Mouse (Mus musculus): ENCODE results near the gene Ttc28. TPM values are rescaled to one million over a fixed set of nuclear protein-coding genes. Genes with fewer than 3 reads are reported as not detected.

Gene Ttc28
- total and polyA plus RNA-seq, 3 experiments: 0.21 to 0.89 (median 0.28) TPM

- no peak overlapping the region for H3K27ac ChIP-seq (ENCODE audit: insufficient read depth, low read depth)
- H3K27me3 ChIP-seq (replicated peaks): no peaks in the 10 kb centered on the region
- TF ChIP-seq MAX (IDR thresholded peaks at IDR 0.05; ENCODE audit: low read length): no peak
- TF ChIP-seq CTCF (conservative IDR thresholded peaks at IDR 0.05 in 1 of 2, IDR thresholded peaks at IDR 0.05 in 1 of 2; ENCODE audit: low read depth in 2 of 2, low read length in 2 of 2): peak in 1 of 2 experiments; percentile 23; a peak in 2 of 4 replicates
- TF ChIP-seq SMC3 (IDR thresholded peaks at IDR 0.05; ENCODE audit: low read depth, low read length): no peak; the same call in 1 of the 2 replicates
- TF ChIP-seq POLR2A (IDR thresholded peaks at IDR 0.05; ENCODE audit: low read depth, low read length): no peak
- no peak for TF ChIP-seq CHD1 (IDR thresholded peaks at IDR 0.05; ENCODE audit: low read depth, low read length)
- no peak for TF ChIP-seq HCFC1 (IDR thresholded peaks at IDR 0.05; ENCODE audit: low read depth, low read length)
- no peaks in the 10 kb centered on the region for H3K36me3 ChIP-seq (replicated peaks in 1 of 2; ENCODE audit: control insufficient read depth in 1 of 2, insufficient read depth in 1 of 2, low read length in 1 of 2)
- no peak for DNase-seq (ENCODE audit: extremely low read depth)
- peaks cover 6 to 18% of the 10 kb centered on the region in 2 experiments; a peak in 3 of 4 replicates for H3K4me1 ChIP-seq (ENCODE audit: control insufficient read depth in 1 of 2, insufficient read depth in 2 of 2)
- H3K79me2 ChIP-seq (replicated peaks; ENCODE audit: control insufficient read depth, extremely low read depth, insufficient read depth, poor library complexity, severe bottlenecking): no peaks in the 10 kb centered on the region
- no peak overlapping the region for H3K4me3 ChIP-seq (replicated peaks in 1 of 3; ENCODE audit: low read depth in 2 of 3, low read length in 2 of 3, poor library complexity in 1 of 3)
- in situ Hi-C loops (cut with MboI; ENCODE audit: low pct_ligation_motif_present, low pct_unique_long_range_greater_than_20kb, low sequenced_read_pairs): no loop called here
- H3K9me3 ChIP-seq (replicated peaks; ENCODE audit: low read length): no peaks in the 10 kb centered on the region
- dilution Hi-C loops (cut with MboI; ENCODE audit: extremely low pct_ligation_motif_present, extremely low pct_unique_long_range_greater_than_20kb, low sequenced_read_pairs): no loop called here
- no peak overlapping the region for H3K4me2 ChIP-seq (ENCODE audit: insufficient read depth, low read depth, poor library complexity, severe bottlenecking)
- no peak overlapping the region for H3K9ac ChIP-seq (ENCODE audit: insufficient read depth, low read depth)
Observed at GRCm38 (mm10) chr5:111186600-111186999, 307.0 kb downstream of the Ttc28 start.

GRCm38 (mm10) chr5:111191972-111192371 is 312.4 kb downstream of the Ttc28 start:
- Histone ChIP-seq H3K79me2 (replicated peaks; ENCODE audit: control insufficient read depth, extremely low read depth, insufficient read depth, poor library complexity, severe bottlenecking) (no peaks in the 10 kb centered on the region), H3K9me3 (replicated peaks; ENCODE audit: low read length) (no peaks in the 10 kb centered on the region), H3K4me1 (ENCODE audit: control insufficient read depth in 1 of 2, insufficient read depth in 2 of 2) (peaks cover 6 to 47% of the 10 kb centered on the region in 2 experiments; a peak in 3 of 4 replicates), H3K4me3 (replicated peaks in 1 of 3; ENCODE audit: low read depth in 2 of 3, low read length in 2 of 3, poor library complexity in 1 of 3) (no peak overlapping the region), H3K9ac (ENCODE audit: insufficient read depth, low read depth) (no peak overlapping the region), H3K4me2 (ENCODE audit: insufficient read depth, low read depth, poor library complexity, severe bottlenecking) (no peak overlapping the region), H3K27me3 (replicated peaks) (peaks cover 13% of the 10 kb centered on the region), H3K36me3 (replicated peaks in 1 of 2; ENCODE audit: control insufficient read depth in 1 of 2, insufficient read depth in 1 of 2, low read length in 1 of 2) (no peaks in the 10 kb centered on the region), H3K27ac (ENCODE audit: insufficient read depth, low read depth) (no peak overlapping the region)
- no peak for DNase-seq (ENCODE audit: extremely low read depth)
- no peak for TF ChIP-seq IRF4 (IDR thresholded peaks at IDR 0.05; ENCODE audit: low read depth, low read length)
- no peak for TF ChIP-seq USF1 (IDR thresholded peaks at IDR 0.05; ENCODE audit: low read depth, low read length)
- TF ChIP-seq SMC3 (IDR thresholded peaks at IDR 0.05; ENCODE audit: low read depth, low read length): no peak
- no peak for TF ChIP-seq TCF12 (IDR thresholded peaks at IDR 0.05; ENCODE audit: low read depth, low read length)
- TF ChIP-seq MAX (IDR thresholded peaks at IDR 0.05; ENCODE audit: low read length): no peak
- TF ChIP-seq ETS1 (conservative IDR thresholded peaks at IDR 0.05; ENCODE audit: low read depth, low read length): no peak
- no peak for TF ChIP-seq POLR2AphosphoS2 (IDR thresholded peaks at IDR 0.05; ENCODE audit: low read depth, low read length)
- no peak for TF ChIP-seq MAZ (IDR thresholded peaks at IDR 0.05; ENCODE audit: low read depth, low read length)
- no peak for TF ChIP-seq MAFK (IDR thresholded peaks at IDR 0.05; ENCODE audit: insufficient replicate concordance, low read length)
- TF ChIP-seq MXI1 (IDR thresholded peaks at IDR 0.05; ENCODE audit: low read depth, low read length): no peak
- TF ChIP-seq USF2 (conservative IDR thresholded peaks at IDR 0.05; ENCODE audit: low read depth, low read length): no peak
- TF ChIP-seq MEF2A (IDR thresholded peaks at IDR 0.05; ENCODE audit: borderline replicate concordance, low read depth, low read length): no peak
- no peak for TF ChIP-seq NELFE (IDR thresholded peaks at IDR 0.05; ENCODE audit: low read depth, low read length)
- TF ChIP-seq CHD2 (IDR thresholded peaks at IDR 0.05; ENCODE audit: low read length): no peak
- no peak for TF ChIP-seq TBP (conservative IDR thresholded peaks at IDR 0.05; ENCODE audit: low read depth, low read length)
- no peak for TF ChIP-seq HCFC1 (IDR thresholded peaks at IDR 0.05; ENCODE audit: low read depth, low read length)
- no peak for TF ChIP-seq MYC (IDR thresholded peaks at IDR 0.05; ENCODE audit: low read depth, low read length)
- TF ChIP-seq ZMIZ1 (IDR thresholded peaks at IDR 0.05; ENCODE audit: low read depth, low read length): no peak
- dilution Hi-C loops (cut with MboI; ENCODE audit: extremely low pct_ligation_motif_present, extremely low pct_unique_long_range_greater_than_20kb, low sequenced_read_pairs): no loop called here
- in situ Hi-C loops (cut with MboI; ENCODE audit: low pct_ligation_motif_present, low pct_unique_long_range_greater_than_20kb, low sequenced_read_pairs): no loop called here

All from CH12.LX (cell line).